Mouse (Mus musculus) c-Kit-positive CD71-positive TER-119-positive erythroid progenitor cells, embryonic 14.5 days (primary cell): ENCODE results near the gene Fam53a.

Experiments
- DNase-seq: peaks from one replicate; pipeline ENCODE4 v3.0.0-alpha.2; 2013; ENCODE audit warnings: low spot score

Gene Fam53a

DNA sequence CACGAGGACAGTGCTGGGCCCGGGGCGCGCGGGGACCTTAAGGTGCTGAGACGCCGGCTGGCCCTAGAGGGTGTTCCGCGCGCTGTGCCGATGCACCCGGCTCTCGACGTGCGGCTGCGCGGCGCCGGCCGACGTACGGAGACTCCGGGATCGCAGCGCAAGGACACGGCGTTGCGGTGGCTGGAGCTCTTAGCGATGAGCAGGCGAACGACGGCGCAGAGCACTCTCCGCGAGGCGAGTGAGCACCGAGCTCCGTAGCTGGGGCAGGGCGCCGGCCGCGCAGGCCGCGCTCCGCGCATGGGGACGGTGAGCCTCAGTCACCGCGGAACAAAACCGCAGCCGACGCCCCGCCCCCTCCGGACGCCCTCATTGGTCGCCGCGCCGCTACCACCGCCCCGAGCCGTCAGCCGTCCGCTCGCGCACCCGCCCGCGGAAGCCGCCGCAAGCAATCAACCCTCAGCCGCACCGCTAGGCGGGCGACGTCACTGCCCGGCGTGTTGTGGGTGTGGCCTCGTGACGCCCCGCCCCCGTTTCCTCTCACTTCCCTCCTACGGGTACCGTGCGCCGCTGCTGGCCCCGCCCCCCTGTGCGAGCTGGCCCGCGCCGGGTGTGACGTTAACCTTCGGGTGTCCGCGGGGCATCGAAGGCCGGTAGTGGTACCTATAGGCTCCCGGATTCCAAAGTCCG lies at the start of gene Fam53a, which contains the start of gene Gm9903:
Gene Fam53a (minus strand): TSS at position 335 of the 687 bp plus-strand sequence.
Gene Gm9903 (plus strand): TSS at position 625 of the 687 bp plus-strand sequence.
- peak; percentile 96 for DNase-seq

DNA sequence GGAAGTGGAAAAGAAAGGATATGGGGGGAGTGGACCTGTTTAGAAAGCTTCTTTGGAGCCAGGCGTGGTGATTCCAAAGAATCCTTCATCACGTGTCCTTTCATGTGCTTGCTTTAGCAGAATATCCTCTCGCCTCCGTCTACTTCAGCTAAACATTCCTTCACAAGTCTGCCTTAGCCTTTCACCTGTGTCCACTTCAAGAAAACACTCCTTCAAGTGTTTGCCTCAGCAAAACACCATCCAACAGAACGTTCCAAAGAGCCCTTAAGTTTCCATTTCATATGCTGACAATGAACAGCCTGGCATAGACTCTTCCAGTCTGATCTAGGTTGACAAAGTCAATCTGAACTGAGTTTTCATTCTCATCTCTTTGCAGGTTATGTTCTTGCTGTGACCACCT lies 48.8 kb upstream of the Fam53a start:
- no peak for DNase-seq

DNA sequence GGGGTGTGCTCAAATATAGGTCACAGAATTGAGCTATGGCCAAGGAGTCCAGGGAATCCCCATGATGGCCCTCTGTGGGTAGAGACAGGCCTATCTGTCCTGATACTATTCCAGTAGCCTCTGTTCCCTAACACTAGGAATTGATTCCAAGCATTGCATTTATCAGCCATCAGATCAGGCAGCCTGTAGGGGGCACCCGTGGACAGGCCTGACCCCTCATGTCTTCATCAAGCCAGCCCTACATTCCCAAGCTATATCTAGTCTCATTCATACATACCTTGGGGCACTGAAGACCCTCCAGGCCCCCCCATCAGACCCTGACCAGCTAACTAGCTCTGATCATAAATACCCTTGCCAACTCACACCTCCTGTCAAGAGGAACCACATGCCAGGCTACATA lies 46.5 kb upstream of the Fam53a start:
- DNase-seq = peak; percentile 31

DNA sequence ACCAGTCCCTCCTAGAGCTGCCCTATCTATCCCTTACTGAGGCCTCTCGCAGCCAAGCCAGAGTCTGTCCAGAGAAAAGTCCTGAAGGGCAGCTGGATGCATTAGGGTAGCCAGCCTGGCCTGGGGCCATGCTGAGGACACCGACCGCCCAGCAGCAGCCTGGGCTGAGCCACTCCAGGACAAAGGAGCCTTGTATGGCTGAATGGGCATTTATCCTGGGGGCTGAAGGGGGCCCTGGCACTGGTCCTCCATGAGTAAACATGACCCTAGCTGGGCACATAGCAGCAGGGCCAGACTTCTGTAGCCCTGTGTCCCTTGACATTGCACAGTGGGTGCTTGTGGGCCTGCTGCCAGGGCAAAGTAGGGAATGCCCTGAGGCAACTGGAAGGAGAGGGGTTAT lies 45.0 kb upstream of the Fam53a start:
- no peak for DNase-seq

DNA sequence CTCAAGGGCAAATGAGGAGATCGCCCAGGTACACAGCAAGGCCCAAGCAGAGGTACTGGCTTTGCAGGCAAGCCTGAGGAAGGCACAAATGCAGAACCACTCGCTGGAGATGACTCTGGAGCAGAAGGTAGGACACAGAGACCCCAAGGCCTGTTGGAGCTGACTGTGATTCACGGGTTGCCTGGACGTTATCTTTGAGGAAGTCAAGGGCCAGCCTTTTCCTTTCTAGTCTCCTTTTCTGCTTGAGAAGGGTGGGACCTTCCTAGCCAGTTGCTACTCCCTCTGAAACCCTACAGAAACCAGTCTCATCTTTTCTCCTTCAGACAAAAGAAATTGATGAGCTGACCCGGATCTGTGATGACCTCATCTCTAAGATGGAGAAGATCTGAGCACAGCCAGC lies 42.2 kb upstream of the Fam53a start:
- no peak for DNase-seq

DNA sequence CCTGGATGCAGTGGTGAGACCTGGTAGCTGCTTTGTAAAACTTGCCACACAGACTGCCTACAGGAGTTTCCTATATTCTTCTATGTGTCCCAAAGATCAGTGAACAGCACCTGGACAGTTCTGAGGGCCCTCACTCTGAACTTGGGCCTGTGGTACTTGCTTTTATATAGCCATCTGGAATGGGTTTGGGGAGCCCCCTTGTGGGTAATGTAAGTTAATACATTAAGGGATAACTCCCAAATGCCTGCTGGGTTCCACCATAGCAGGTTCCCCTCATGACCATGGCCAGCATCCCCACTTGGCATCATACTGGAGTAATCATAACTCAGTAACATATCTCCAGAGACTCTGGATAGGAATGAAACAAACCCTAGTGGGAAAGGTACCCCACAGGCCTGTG lies 38.8 kb upstream of the Fam53a start:
- DNase-seq = peak; percentile 37

DNA sequence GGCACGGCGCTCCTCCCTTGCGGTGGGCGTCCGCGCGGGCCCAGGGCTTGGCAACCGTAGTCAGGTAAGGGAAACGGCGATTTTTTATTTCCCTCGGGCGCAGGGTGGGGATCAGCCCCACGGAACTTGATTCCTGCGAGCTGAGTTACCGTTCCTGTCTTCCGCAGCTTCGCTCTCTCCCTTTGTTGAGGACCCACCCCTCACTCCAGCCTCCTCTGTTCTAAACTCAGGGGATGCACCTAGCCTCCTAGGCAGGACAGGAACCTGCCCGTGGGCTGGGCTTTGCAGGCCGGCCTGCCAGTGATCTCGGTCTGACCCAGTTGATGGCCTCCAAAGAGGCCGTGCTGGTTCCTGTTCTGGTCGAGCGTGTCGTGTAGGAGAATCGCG lies 29.2 kb upstream of the Fam53a start:
- DNase-seq = no peak

DNA sequence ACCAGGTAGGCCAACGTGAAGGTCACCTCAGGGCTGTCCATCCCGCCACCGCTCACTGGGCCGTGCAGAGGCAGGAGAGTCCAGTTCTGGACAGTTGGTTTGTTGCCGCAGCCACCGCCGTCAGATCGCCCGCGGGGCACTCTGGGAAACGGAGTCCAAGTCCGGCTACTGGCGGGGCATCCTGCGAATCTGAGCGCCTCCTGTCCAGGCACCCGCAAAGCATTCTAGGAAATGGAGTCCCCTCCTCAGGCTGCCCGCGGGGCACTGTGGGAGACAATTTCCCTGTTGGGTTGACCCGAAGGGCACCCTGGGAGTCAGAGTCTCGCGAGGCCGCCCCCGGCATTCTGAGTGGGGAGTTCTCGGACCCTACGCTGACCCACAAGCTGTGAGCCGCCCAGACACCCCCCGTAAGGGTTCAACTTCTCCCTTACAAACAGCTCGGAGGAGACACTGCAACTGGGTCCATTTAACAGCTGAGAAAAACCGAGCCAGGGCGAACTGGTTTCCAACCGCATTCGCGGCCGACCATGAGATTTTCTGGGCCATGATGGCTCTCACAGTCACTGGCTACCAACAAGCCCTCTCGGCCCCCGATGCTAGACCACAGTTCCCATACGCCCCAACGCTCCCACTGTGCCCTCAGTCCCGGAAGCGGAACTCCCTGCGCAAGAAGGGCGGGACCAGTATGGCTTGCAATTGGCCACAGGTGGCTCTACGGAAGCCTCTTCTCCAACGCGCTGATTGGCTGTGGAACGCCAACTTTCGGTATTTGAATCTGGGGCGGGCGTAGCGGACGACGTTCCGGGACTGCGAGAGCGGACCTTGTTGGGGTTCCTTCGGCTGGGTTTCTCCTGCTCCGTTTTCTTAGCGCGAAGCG lies 28.6 kb upstream of the Fam53a start, which contains the start of the genes Tacc3 and Tmem129:
Gene Tacc3 (plus strand): TSS at position 342 of the 877 bp plus-strand sequence.
Gene Tmem129 (minus strand): TSS at position 630 of the 877 bp plus-strand sequence.
- DNase-seq = peak; percentile 96

DNA sequence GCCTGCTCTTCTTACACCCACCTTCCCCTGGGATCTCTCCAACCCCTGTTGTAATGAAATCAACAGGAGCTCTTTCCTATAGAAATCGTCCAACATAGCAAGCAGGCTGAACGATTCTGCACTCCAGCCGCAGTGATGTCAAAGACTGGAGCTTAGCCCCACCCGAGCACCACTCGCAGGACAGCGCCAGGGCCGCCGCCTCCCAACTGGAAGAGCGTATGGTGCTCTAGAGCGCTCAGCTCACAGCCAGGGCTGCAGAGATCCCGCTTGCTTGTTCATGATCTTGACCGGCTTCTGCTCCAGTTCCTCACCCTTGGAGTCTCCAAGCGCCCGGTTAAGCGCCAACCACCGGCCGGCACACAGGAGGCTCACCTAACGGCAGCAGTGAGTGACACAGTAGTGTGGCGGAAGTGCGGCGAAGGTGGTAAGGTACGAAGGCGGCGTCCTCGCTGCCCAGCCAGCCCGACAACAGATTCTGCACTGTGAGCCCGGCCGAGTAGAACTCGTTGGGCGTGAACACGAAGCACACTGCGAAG lies 27.9 kb upstream of the Fam53a start:
- DNase-seq = peak; percentile 77

DNA sequence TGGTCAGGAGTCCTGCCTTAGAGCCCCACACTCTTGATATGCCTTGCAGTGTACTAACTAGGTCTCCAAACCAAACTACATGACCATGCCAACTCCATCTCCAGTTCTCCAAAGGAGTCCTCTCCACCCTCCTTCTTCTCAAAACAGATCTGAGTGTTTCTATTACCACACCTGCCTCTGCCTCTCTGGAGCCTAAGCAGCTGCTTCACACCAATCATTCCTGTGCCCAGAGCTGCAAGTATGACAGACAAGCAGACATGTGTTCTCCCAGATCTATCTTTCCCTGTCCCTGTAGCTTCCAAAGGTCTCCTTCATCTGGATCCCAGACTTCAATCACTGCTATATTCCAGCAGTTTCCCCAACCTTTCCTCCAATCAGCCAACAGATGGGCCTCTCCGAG lies 27.3 kb upstream of the Fam53a start:
- no peak for DNase-seq

DNA sequence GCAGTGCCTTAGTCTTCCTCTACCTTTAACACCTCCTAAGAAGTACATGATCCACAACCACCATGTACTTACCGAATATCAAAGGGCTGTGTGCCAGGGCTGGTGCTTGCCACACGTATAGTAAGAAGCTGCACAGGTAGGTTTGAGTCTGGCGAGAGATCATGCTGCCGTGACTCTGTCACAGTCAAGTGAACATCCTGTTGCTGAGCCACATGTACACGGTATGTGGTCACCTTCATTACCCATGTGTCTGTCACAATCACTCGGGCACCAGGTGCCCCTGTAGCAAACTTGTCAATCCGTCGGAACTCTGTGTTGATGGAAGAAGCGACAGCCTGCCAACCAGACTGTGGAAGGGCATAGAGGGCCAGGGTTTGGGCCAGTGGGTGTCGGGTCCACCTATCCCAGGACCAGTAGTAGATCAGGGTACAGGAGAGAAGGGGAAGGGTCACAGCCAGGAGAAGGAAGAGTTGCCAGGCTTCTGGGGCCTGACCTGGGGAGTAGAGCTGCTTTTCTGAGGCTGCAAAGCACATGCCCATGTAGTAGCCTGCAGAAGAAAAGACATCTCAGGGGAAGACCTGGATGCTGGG lies 25.9 kb upstream of the Fam53a start:
- DNase-seq = no peak

DNA sequence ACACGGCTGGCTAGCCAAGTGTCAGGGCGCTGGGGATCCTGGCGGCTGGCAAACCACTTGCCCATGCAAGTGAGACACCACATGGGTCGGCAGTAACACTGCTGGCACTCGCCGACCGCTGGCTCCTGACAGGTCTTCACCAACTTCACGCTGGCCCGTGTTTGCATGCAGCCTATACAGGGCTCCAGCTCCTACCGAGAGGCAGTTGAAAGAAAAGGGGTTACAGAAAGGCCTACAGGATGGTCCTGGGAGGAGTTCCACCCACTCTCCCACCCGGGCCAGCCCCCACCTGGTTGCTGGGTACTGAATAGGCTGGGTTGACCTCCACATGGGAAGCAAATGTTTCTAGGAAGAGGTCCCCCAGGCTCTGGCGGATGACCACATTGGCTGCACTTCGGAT lies 25.0 kb upstream of the Fam53a start:
- DNase-seq = no peak

DNA sequence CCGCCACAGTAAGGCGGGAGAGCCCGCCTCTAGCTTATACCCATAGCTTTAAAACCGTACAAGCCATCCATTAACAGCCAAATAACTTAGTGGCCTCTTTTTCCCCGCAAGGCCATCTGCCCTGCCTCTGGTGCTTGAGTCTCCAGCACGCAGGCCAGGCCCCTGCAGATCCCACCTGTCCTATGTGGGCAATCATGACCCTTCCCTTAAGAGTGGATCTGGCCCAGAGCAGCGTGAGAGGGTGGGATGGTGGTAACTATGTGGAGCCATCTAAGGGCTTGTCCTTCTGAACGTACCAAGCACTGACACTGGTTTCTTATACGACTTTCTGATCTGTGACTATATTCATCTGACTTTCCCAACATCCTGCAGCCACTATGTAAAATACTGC lies 23.3 kb upstream of the Fam53a start:
- no peak for DNase-seq

DNA sequence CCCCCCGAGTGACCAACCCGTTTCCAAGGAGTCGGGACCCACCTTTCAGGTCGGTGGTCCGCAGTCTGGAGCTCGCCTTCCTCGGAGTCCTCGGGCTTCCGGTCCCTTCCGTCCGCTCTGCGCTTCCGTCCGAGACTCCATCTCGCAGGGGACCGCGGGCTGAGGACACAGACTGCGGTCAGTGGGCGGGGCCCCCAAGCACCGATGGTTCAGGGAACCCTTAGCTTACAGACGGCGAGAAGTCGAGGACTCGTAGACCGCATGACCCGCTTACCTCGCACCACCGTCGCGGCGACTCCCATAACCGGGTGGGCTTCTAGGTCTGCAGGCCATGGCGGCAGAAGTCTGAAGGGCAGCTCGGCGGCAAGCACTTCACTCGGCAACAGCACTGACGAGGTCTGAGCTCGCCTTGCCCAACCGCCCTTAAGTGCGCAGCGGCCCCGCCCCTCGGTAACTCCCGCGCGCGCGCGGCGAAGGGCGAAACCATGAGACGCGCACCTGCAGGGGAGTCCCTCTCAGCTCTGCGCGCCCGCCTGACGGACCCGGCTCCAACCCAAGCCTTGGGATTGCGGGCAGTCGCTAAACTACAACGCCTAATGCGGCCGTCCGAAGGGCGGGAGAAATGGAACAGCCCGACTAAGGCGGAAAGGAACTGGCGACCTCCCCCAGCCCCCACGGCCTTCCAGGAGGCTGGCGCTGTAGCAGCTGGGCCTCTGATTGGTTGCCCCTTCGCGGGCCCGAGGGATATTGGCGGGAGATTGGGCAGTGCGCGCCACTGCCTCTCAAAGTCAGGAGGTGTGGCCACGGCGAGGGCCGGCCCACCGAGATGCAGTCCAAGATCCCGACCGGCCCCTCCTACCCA lies 22.7 kb upstream of the Fam53a start, which contains the start of gene Slbp:
Gene Slbp (minus strand): TSS at position 654 of the 862 bp plus-strand sequence.
- peak; percentile 95 for DNase-seq

DNA sequence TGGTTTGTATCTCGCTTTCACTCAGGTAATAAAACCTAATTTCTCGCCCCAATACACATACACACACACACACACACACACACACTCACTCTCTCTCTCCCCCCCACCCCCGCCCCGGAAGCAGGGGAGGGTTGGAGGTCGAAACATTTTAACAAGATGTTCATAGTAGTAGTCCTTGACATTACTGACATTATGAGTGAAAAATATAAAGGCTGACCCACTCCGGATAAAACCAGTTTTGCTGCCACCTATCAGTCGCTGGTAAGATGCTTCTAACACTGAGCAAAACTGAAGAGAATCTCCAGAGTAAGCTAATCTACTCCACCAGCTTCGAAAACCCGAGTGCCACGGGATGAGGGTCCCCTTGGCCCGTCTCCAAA lies 22.1 kb upstream of the Fam53a start:
- no peak for DNase-seq

DNA sequence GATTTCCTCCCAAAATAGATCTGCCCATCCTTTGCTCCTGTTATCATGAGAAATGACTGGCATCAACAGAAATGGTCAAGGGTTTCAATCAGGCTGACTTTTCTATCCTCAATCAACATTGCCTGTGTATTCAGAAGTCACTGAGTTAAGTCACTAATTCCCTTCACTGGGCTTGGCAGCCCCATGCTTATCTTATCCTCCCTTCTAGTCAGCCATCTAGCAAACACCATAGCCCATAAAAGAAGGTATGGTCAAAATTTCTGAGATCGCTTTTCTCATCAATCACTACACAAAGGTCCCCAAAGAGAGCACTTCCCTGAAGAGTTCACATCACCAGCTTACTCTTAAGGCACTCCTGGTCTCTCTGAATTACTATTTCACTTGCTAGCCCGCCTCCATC lies 21.6 kb upstream of the Fam53a start:
- DNase-seq = peak; percentile 53

DNA sequence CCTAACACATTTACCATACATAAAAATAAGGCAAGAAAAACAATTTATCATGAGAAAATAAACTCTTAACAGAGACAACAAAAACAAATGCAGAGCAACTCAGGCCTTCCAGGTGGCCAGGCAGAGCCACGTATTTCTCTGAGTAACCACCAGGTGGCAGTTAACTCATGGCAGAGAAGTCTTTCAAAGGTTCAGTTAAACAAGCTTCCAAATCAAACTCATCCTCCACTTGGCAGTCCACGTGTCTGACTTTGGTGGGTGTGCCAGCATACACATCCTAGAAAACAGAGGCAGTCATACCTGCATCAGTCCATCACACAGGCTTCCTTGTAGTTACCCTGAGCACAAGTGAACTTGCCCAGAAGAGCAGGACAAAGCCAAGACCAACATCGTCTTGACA lies 11.2 kb upstream of the Fam53a start:
- DNase-seq = no peak

DNA sequence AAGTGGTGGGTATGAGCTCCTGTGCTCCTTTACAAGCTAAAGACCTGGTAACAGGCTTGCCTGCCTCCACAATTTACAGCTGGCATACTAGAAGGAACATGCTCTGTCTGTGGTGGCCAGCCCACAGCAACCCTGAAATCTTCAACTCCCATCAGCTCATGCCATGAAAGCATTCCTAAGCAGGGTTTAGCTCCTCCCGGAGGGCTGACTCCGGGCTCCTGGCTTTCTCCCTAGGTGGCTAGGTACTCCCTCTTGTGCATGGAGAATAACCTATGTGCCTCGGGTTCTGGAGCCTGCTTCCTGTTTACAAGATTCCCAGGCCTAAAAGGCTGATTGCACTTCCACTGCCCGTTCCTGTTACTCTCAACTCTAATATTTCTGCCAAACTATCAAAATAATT lies 9.4 kb upstream of the Fam53a start:
- no peak for DNase-seq

DNA sequence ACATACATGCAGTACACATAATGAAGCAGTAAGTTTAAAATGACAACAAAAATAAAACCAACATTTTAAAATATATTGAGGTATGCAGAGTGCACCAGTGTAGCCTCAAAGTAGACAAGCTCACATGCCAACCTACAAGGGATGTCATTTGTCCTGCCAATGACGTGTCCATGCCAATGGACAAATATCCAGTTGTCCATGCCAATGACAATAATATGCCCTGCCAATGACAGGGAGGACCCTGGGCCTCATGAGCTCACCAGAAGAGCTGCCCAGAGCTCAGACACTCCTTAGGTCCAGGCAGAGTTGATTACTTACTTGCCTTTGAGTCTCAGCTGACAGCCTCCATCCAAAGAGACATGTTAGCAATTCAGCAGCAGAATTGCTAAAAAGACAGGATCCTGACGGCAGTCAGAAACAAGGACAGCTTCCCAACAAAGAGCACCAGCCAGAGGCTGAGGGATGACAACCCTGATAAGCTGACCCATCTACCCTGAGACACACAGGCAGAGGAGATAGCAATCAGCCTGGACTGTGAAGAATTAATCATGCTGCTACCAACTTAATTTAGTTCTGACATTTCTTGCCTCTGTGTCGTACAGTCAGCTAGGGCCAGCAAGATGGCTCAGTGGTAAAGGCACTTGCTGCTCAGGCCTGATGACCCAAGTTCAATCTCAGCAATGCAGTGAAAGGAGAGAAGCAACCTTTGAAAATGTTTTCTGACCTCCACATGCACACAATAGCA lies 8.3 kb upstream of the Fam53a start:
- no peak for DNase-seq

DNA sequence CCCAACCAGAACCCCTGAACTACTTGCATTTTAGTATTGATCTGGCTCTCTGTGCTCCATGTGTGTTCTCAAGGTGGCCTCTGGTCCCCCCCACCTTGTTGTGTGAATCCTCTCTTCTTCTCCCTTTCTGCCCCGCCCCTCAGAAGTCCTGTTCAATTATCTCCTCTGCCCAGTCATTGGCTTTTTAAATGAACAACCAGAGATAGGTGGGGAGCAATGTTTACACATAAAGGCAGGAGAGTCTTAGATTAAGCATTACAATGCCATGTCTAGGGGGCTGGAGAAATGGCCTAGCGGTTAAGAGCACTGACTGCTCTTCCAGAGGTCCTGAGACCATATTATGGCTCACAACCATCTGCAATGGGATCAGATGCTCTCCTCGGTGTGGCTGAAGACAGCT lies 5.9 kb upstream of the Fam53a start:
- DNase-seq = no peak

DNA sequence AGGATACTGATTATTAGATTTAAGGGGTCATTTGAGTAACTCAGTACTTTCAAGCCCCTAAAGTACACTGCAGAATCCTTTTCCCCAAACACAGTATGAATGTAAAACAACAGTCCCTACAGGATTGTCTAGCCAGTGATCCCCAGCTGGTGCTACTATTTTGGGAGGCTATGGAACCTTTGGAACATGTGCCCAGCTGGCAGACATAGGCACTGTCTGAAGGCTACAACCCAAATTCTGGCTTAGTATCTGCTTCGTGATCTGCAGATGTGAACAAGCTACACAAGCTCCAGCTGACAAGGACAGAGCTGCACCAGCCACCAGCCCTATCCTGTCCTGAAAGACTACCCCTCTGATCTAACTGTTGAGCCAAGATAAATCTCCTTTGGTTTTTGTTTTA lies 3.1 kb upstream of the Fam53a start:
- no peak for DNase-seq
